Mouse (Mus musculus) T-helper 17 cell (primary cell): Measurements from ENCODE around the gene Nfasc.

ENCODE experiments used
- in situ Hi-C, 2 experiments: fragments of 300-600 bp; cut with MboI, MseI; formaldehyde crosslinking; loops; 1 replicate in 1 of 2; 2 replicates in 1 of 2; pipeline ENCODE4 v1.15.1; 2025; ENCODE audit warnings: high pct_unique_total_duplicates in 2 of 2

Gene Nfasc

GRCm38 (mm10) chr1:132650680-132651079, 90.9 kb downstream of the Nfasc start:
- in situ Hi-C loops = no loop called here

- in situ Hi-C loops = no loop called here
Measured at GRCm38 (mm10) chr1:132647958-132648357, 93.6 kb downstream of the Nfasc start.

- in situ Hi-C loops = no loop called here
Measured at GRCm38 (mm10) chr1:132641049-132641795, 100.4 kb downstream of the Nfasc start.

- in situ Hi-C loops = no loop called here
Measured at GRCm38 (mm10) chr1:132640256-132640655, 101.3 kb downstream of the Nfasc start.

- in situ Hi-C loops = no loop called here
Measured at GRCm38 (mm10) chr1:132637346-132637745, 104.3 kb downstream of the Nfasc start.

- in situ Hi-C loops = no loop called here
Measured at GRCm38 (mm10) chr1:132629611-132630370, 111.8 kb downstream of the Nfasc start.

- in situ Hi-C loops = no loop called here
Measured at GRCm38 (mm10) chr1:132628599-132628998, 113.0 kb downstream of the Nfasc start.

GRCm38 (mm10) chr1:132628183-132628582, 113.4 kb downstream of the Nfasc start:
- in situ Hi-C loops = no loop called here

GRCm38 (mm10) chr1:132626125-132626756, 115.4 kb downstream of the Nfasc start:
- in situ Hi-C loops = no loop called here

GRCm38 (mm10) chr1:132625034-132625433, 116.6 kb downstream of the Nfasc start:
- in situ Hi-C loops = no loop called here

- in situ Hi-C loops = no loop called here
Measured at GRCm38 (mm10) chr1:132624466-132624865, 117.1 kb downstream of the Nfasc start.

GRCm38 (mm10) chr1:132623641-132624336, 117.8 kb downstream of the Nfasc start:
- in situ Hi-C loops = no loop called here

GRCm38 (mm10) chr1:132612066-132612465, 129.5 kb downstream of the Nfasc start:
- in situ Hi-C loops = no loop called here

GRCm38 (mm10) chr1:132609048-132609634, 132.5 kb downstream of the Nfasc start:
- in situ Hi-C loops = no loop called here

GRCm38 (mm10) chr1:132602161-132602560, 139.4 kb downstream of the Nfasc start:
- in situ Hi-C loops = no loop called here

GRCm38 (mm10) chr1:132598024-132598423, 143.6 kb downstream of the Nfasc start:
- in situ Hi-C loops = no loop called here

GRCm38 (mm10) chr1:132595741-132596140, 145.9 kb downstream of the Nfasc start:
- in situ Hi-C loops = no loop called here

GRCm38 (mm10) chr1:132594587-132594986, 147.0 kb downstream of the Nfasc start:
- in situ Hi-C loops = loop anchor here (5.0 kb wide), 2 partner anchors 67 to 232 kb away; no protein-coding TSS in a partner anchor

GRCm38 (mm10) chr1:132592145-132592544, 149.5 kb downstream of the Nfasc start:
- in situ Hi-C loops = loop anchor here (5.0 kb wide), 2 partner anchors 65 to 230 kb away; no protein-coding TSS in a partner anchor

GRCm38 (mm10) chr1:132591399-132591930, 150.1 kb downstream of the Nfasc start:
- in situ Hi-C loops = loop anchor here (5.0 kb wide), 2 partner anchors 64 to 229 kb away; no protein-coding TSS in a partner anchor

GRCm38 (mm10) chr1:132586679-132587201, 154.9 kb downstream of the Nfasc start:
- in situ Hi-C loops = no loop called here
